Mouse (Mus musculus): ENCODE measurements around the gene Xpo4. TPM values are rescaled to one million over a fixed set of nuclear protein-coding genes. Genes with fewer than 3 reads are reported as not detected.

Gene Xpo4
- polyA plus RNA-seq, 1 experiment = 4.7 TPM

DNA sequence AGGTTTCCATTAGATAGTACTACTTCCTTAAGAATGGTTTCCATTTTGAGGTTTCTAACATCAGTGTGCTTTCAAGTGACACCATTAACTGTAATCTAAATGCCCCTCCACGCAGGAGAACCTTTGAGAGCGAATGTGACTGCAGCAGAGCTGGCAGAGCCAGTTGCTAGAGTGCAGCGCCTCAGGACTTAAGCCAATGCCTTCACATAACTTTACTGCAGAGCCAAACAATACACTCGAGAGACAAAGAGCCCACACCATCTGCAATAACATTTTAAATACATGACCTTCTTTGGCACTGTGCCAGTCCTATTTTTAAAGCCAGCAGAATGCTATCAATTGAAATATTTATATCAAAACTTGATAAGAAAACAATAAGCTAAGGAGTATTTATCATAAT is 35.6 kb downstream of the Xpo4 start:
- TF ChIP-seq GATA1 (IDR thresholded peaks at IDR 0.05; ENCODE audit: low read length) = no peak

DNA sequence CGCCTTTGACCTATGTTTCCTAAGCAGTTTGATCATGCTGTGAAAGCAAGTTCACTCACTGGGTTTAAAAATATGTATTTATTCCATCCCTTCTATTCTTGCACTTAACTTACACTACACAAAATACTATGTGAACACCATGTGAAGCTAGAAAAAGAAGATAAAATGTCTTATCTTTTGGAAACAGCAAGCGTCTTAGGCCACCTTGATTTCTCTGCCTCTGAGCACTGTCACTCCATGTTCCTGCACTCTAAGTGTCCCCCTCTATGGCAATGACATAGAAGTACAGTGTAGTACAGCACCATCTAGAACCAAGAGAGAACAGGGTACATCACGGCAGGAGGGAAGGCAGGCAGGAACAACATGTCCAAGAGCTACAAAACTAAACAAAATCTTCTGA is 42.3 kb downstream of the Xpo4 start:
- no peak for TF ChIP-seq GATA1 (IDR thresholded peaks at IDR 0.05; ENCODE audit: low read length)

DNA sequence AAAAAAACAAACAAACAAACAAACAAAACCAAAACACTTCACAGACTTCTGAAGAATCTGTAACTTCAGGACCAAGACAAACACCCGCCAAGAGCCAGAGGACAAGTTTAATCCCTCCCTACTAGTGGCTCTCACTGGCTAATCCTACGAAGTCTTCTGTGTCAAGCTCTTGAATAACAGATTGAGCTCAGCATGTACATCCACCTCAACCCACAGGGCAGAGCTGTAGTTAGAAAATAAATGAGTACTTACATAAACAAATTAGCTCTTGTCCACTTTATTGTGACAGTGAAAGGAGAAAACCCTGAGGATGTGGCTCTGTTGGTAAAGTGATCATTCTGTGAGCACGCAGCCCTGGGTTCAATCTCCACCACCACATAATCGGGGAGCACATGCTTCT is 43.5 kb downstream of the Xpo4 start:
- no peak for TF ChIP-seq GATA1 (IDR thresholded peaks at IDR 0.05; ENCODE audit: low read length)

DNA sequence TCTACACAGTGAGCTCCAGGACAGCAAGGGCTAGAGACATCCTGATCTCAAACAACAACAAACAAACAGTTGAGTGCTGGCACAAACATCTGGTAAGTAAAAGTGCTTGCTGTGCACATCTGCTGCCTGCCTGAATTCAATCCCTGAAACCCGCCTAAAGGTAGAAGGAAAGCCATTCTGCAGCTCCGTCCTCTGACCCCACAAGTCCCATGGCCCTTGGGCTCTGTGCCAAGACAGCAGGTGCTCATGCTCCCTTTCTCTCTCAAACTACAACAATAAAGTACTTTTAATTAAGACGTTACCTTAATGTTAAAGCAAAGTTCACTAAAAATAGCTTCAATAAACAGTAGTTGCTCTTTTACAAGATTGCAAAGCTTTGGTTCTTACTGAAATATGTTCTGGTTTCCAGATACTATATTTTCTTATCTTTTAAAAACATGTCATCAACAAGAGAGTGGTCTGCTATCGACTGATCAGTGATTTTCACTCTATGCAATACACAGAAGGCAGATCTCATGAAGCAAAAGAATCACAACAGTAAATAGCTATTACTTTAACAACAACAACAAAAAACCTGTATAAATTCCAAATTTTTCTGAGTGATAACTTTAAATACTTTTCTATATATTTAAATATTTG is 44.5 kb downstream of the Xpo4 start:
- no peak for TF ChIP-seq GATA1 (IDR thresholded peaks at IDR 0.05; ENCODE audit: low read length)

DNA sequence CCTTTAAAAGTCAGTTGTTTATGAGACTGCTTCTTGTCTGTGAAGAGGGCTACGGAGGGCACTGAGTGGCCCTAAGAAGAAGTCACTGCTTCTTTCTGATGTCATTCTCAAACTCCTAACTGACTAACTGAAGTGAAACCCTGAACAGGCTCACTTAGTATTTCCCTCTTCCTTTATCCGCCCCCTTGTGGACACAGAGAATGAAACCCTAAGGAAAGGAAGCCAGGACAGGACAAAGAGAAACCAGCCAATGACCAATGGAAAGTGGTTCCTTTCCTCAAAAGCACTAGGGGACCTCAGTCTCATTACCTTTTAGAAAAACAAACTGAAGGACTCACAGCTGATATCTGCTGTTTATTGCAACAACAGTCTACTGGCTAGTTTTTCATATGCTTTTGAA is 45.7 kb downstream of the Xpo4 start:
- TF ChIP-seq GATA1 (IDR thresholded peaks at IDR 0.05; ENCODE audit: low read length) = no peak

DNA sequence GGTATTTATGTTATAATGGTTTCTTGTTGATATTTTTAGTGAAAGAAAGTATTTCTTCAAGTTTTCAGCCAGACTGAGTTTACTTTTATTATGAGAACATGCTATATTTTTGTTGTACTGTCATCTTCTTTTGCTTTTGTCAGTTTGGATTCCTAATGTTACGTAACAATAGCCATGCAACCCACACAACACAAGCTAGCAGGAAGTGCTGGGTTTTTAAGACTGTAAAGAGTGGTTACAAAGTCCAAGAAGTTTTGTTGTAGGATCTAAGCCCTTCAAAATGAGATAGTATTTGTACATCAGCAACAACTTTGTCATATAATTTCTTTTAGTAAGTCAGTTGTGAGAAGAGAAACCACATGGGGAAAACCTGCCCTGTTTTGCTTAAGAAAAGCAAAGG is 47.6 kb downstream of the Xpo4 start:
- no peak for TF ChIP-seq GATA1 (IDR thresholded peaks at IDR 0.05; ENCODE audit: low read length)

DNA sequence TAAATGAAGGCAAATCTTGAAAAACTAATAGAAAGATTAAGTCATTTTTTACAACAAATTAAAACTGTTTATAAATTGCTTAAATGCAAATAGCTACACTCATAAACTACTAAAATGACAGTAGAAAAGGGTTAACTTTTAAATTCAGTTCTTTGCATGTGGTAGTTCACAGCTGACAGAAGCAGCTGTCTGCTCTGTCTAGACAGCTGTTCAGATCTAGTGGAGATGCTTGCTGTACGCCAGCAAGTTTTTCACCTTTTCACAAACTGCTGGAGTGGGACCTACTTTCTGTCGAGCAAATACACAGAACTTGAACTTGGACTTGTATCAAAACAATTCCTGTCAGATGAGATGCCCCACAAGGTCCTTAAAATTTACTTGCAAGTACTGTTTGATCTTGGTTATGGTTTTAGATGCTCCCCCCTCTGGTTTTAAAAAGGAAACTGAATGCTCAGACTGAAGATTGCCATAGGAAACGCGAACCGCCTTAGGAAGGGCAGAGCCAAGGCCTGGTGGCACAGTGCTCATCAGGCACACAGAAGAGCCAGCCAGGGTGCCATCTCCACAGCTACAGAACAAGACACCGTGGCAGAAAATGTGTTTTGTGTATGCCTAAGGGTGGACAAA is 48.8 kb downstream of the Xpo4 start:
- TF ChIP-seq GATA1 (IDR thresholded peaks at IDR 0.05; ENCODE audit: low read length) = no peak

DNA sequence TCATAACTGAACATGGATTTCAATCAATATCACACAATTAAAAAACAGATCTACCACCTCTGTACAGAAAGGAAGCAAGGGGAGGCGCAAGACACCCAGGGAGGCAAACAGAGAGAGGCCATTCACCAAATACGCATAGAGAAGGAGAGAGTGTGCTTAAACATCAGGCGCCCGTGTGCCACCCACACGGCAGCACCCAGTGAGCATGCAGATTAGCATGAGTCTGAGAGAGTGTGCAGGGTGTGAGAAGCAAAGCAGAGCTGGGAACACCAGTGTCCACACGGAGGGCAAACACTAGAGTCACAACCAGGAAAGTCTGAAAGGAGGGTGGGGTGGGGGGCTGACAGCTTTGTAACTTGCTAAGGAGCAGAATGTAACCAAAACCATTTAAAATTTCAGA is 49.4 kb downstream of the Xpo4 start:
- no peak for TF ChIP-seq GATA1 (IDR thresholded peaks at IDR 0.05; ENCODE audit: low read length)

DNA sequence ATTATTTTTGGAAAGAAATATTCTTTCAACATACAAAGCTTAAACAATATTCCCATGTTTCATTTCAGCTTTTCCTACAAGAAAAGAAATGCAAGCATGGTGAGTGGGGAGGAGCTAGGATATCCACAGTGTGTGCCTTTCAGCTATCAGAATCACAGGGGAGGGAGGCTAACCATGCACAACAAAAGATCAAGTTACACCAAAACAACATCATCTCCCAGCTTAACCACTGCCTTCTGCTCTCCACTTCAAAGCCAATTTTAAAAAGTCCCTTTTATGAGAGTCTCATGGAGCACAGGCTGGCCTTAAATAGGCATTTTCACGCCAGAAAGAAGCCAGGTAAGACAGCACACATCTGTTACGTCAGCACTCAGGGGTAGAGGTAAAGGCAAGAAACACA is 54.2 kb downstream of the Xpo4 start:
- no peak for TF ChIP-seq GATA1 (IDR thresholded peaks at IDR 0.05; ENCODE audit: low read length)

DNA sequence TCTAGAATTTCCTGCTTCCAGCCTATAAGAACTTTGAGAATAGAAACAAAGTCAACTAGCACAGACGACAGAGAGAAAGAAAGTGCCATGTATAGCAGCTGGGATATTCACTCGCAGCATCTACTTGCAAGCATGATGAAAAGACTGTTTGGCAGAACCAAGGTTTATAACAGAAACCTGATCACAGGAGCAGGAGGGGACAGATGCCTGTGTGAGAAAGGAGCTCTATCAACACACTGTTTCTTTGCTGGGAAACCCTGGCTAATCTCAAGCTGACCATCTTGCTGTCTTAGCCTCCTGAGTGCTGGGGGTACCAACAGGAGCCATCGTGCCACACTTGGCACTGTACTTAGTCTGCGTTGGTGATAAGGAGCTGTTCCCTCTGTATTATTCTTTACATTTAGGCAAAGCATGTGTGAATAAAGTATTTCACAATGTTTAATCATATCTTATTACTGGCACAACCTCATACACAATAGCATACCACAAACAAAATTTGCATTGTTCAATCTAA is 55.4 kb downstream of the Xpo4 start:
- TF ChIP-seq GATA1 (IDR thresholded peaks at IDR 0.05; ENCODE audit: low read length) = no peak

DNA sequence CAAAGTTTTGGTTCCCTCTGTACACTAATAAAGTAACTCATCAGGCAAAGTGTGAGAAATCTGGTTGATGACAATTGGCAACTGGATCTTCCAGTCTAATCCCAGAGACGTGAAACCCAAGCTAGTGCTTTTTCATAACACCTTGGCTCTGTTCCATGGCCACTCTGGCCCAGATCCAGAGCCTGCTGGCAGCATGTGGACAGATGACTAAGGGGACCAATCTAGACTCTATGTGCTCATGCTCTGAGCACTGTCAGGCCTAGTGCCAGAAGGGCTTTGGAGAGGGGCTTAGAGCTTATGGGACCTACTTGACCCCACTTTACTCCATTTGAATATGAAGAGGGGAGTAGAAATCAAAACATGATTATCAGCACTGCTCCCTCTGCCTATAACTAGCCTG is 57.7 kb downstream of the Xpo4 start:
- no peak for TF ChIP-seq GATA1 (IDR thresholded peaks at IDR 0.05; ENCODE audit: low read length)

DNA sequence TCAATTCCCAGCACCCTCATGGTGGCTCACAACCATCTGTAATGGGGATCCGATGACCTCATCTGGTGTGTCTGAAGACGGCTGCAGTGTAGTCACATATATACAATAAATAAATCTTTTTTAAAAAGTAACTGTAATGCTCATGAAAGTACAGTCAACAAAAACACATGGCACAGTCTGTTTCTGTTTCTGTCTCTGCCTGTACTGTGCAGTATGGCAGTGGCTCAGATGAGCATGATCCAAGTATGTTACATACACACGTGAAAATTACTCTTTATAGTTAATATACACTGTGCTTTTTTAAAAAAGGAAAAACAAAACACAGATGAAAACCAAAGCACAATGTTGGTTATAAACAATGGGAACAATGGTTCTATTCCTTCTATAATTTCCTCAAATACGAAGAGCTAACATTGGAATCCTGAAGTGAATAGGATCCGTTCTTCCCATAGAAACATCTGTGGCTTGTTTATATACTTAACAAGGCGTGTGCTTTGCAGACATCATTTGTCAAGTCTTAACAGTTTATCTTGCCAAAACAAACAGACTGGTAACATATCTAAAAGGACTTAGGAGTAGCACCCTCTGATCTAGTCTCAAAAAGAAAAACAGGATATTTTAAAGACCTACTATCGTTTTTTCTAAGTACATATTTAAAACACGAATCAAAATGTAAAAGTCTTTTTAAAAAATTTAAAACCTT is 58.4 kb downstream of the Xpo4 start:
- TF ChIP-seq GATA1 (IDR thresholded peaks at IDR 0.05; ENCODE audit: low read length) = no peak

DNA sequence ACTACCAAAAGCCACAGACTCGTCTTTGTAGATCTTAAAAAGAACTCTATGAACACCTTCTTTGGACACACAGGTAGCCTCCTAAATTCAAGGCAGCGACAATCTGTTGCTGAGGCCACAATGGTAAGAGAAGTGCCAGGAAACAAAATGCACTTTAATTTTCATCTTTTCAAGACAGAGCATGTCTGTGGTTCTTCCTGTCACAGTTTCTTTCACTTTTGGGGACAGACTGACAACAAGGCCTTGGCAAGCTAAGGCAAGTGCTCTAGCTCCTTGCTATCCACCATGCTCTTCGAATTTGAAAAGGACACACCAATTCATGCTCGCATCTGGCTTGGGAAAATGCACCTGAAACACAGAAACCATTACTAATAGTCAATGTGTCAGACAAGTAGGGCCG is 72.0 kb downstream of the Xpo4 start:
- no peak for TF ChIP-seq GATA1 (IDR thresholded peaks at IDR 0.05; ENCODE audit: low read length)

DNA sequence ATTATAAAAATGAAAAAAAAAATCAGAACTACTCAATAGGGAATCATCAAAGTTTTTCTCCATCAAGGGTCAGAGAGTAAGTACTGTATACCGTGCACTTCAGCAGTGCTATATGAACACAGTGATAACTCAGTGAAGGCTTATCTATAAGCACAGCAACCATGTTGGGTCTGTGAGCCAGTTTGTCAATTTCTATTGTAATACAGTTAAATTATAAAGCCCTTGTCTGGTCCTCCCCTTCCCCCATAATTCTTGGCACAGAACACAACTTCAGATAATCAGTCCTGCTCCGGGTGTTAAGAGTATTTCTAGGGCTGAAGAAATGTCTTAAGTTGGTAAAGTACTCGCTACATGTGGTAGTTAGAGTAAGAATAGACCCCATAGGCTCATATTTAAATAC is 73.4 kb downstream of the Xpo4 start:
- no peak for TF ChIP-seq GATA1 (IDR thresholded peaks at IDR 0.05; ENCODE audit: low read length)

DNA sequence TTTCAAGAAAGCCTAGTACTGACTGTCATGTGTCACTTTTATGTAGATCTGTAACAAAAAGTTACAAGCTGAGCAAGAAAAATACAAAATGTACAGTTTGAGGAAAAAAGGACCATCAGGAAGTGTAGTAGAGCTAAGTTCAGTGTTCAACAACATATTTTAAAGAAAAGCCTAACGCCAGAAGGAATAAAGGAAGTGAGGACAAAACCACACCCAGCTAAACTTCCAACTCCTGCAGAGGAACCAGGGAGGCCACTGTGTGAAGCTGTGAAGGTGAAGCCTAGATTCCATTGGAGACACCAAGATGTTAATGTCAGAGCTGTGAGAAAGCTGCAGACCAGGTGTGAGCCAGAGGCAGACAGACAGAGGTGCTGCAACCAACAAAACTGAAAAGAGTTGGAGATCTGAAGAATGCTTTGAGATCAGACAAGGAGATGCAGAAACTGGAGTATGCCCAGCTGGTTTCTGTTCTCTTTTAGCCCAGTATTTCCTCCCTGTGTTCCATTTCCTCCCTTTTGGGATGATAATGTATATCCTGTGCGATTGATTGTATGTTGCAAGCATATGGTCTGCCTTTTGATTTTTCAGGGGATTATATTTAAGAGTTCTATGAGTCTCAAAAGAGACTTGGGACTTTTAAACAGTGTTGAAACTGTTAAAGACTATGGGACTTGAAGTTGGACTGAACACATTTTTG is 88.7 kb downstream of the Xpo4 start:
- TF ChIP-seq GATA1 (IDR thresholded peaks at IDR 0.05; ENCODE audit: low read length) = no peak
